Mouse (Mus musculus) heart, postnatal 25 days (tissue): ENCODE measurements around the gene C030005K15Rik. TPM values are rescaled to one million over a fixed set of nuclear protein-coding genes. Genes with fewer than 3 reads are reported as not detected.
"Not testable (repeated sequence)": the region's sequence is repeated elsewhere in the genome, so short reads cannot be mapped to it uniquely, and the experiment has no call there.

Experiments
- DNase-seq: peaks from one replicate; pipeline ENCODE4 v3.0.0; 2022; ENCODE audit warnings: low spot score
- intact Hi-C: fragments of 180-260 bp; cut with DNase I; formaldehyde crosslinking; loops from one replicate; pipeline ENCODE4 v1.15.1; 2025
- total RNA-seq, 2 experiments: library from RNA; stranded (reverse); gene quantifications; 2 replicates each; pipeline ENCODE4 v1.2.3; 2021

C030005K15Rik gene
- total RNA-seq, result not detected

GRCm38 (mm10) chr10:97726655-97727054 is at the start of gene C030005K15Rik:
TSS of gene C030005K15Rik (minus strand) at chr10:97726755.
- intact Hi-C loops, result not testable (repeated sequence)

GRCm38 (mm10) chr10:97768171-97768749 is 41.7 kb upstream of the C030005K15Rik start:
- no peak for DNase-seq
- intact Hi-C loops, result no loop called here

More at GRCm38 (mm10) chr10:97726655-97727054, at the start of gene C030005K15Rik:
- not testable (repeated sequence) for DNase-seq

- intact Hi-C loops, result no loop called here
- no peak for DNase-seq
Measured at GRCm38 (mm10) chr10:97753821-97754220, 27.3 kb upstream of the C030005K15Rik start.

DNA sequence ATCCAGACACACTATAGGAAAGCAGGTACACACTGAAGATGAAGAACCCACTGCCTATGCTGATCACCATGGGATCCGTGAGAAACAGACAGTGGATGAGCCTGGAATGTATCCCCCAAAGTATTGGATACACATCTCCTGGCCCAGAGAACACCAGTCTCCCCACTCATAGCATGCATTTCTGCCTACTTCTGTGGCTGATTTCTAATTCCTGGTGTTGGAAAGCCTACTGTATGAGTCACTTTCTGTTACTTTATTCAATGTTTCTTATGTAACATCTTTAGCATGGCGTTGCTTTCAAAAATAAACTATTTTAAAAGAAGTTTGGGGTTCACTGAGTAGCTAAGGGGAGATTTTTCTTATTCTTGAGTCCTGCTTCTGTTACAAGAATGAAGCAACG is 20.7 kb upstream of the C030005K15Rik start:
- DNase-seq, result no peak
- intact Hi-C loops, result no loop called here

GRCm38 (mm10) chr10:97725929-97726328 is 626 bp downstream of the C030005K15Rik start:
- DNase-seq, result no peak
- intact Hi-C loops, result no loop called here

DNA sequence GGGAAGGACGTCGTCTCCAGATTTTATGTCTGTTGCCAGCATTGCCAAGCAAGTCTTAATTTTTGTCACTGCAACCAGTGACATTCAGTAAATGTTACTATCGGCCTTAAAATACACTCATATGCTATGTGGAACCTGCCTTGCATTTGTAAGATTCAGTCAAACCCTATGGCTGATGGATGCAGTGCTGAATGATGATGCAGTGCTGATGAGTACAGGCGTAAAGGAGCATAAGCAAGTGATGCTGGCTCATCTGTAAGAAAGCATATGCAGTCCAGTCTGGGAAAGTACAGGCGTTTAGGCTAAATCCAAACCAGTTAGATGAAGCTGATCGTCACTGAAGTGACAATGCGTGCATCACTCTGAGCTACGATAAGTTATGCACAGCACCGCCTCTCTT is 3.8 kb downstream of the C030005K15Rik start:
- intact Hi-C loops, result no loop called here

DNA sequence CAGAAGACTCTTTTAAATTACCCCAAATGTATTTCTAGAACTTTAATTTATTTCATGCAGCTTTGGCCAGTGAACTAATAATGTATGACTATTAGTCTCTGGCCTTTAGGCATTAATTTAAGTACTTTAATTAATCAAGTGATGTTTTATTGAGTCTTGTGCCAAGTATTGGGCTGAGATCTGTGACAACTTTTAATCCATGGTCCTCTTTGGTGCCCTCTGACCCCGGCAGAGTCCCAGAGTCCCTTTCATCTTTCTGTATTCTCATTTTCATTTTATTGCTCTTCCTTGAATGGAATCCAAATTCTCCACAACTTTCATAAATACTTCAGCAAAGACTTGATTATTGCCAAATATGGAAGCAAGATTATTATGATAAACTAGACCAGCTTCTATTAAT is 5.9 kb downstream of the C030005K15Rik start:
- DNase-seq, result no peak
- intact Hi-C loops, result no loop called here

More for the DNA sequence above, 3.8 kb downstream of the C030005K15Rik start:
- no peak for DNase-seq

- intact Hi-C loops, result no loop called here
- DNase-seq, result no peak
Measured at GRCm38 (mm10) chr10:97718021-97718420, 8.5 kb downstream of the C030005K15Rik start.

DNA sequence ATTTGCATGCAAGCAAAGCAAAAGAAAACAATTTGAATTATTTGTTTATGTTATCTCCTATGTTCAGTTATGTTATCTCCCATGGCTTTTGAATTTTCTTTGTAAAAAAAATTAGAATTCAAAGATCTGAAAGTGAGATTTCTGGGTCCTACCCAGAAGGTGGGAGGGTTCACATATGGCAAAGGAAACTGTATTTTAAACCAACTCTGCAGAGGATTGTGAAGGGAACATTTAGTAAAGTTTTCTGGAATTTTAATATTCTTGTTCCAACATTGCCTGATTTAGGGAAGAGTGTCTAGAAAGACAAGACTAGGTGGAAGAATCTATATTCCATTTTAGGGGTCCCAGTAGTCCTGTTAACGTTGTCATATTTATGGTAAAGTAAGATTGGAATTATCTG is 9.3 kb downstream of the C030005K15Rik start:
- intact Hi-C loops, result no loop called here
- no peak for DNase-seq

DNA sequence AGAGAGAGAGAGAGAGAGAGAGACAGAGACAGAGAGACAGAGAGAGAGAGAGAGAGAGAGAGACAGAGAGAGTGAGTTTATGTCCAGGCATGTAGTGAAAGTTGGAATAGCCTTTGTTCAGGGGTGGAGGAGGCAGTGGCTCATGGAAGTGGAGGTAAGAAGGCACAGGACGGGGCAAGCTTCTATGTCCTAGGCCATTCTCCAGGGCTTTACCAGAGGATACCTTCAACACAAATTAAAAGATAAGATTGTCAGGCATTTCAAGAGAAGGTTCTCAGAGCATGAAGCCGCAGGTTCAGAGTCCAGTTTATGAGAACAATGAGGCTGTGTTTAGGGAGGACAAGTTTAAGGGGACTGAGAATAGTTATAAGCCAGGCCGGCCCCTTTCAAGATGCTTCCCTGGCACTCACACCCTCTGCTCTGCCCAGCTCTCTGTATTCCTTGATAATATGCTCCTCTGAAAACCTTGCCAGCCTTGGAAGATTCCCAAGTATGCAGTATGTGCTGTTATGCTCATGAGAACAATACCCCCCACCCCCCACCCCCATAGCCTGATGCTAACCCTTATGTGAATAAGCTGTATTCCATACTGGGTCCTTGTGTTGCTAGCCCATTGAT is 11.2 kb downstream of the C030005K15Rik start:
- intact Hi-C loops, result no loop called here
- DNase-seq, result no peak

DNA sequence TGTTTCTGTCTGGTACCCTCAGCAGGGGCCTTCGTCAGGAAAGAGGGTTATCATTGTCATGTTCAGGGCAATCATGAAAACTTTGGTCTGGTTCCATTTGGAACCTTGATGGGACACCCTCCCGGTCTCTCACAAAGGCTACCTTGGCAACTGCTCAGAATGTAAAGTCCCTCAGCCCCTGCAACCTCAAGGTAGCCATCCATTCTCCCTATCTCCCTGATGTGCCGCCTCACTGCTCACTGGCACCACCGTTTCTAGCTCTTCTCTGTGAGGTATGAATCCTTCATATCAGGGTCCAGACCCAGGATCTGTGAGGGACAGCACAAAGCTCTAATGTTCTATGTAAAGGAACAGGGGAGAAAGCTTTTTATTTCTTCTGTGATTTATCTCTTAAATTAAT is 12.0 kb downstream of the C030005K15Rik start:
- DNase-seq, result no peak
- intact Hi-C loops, result loop anchor here (5.0 kb wide), 1 partner anchor 1373 kb away; no protein-coding TSS in a partner anchor

DNA sequence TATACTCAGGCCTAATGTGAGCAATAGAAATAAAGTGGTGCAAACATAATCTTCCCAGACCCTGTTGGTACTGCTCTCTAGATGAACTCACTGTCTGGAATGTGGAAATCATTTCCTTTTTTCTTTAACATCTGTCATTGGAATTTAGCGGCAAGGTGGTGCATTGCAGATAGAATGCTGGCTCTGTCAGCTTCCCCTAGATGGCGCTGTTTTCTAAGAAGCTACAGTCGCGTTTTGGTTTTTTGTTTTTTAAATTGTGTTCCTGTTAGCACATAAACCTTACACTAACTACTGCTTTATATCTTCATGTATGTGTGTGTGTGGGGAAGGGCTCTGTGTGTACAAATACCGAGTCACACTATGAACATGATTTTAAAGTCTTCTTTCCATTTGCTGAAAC is 13.9 kb downstream of the C030005K15Rik start:
- intact Hi-C loops, result loop anchor here (5.0 kb wide), 1 partner anchor 1375 kb away; no protein-coding TSS in a partner anchor
- DNase-seq, result no peak

DNA sequence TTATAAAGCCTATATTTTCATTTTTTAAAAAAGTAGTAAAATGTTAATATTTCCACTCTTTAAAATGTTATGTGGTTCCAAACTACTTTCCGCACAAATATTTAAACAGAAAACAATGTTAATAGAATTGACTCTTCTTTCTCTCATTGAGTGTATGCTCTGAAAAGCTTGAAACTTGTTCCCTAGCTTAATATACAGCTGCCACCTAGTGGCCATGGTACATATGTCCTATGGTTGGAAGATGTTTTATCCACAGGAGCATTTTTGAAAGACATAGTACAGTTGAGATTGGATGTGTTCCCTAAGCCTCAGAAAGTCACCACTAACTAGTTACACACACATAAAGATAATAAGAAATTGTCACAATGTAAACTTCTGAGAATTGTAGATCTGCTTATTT is 22.0 kb downstream of the C030005K15Rik start:
- no peak for DNase-seq
- intact Hi-C loops, result no loop called here

GRCm38 (mm10) chr10:97702321-97702720 is 24.2 kb downstream of the C030005K15Rik start:
- no peak for DNase-seq
- intact Hi-C loops, result no loop called here

- intact Hi-C loops, result no loop called here
- no peak for DNase-seq
Measured at GRCm38 (mm10) chr10:97693398-97694135, 33.0 kb downstream of the C030005K15Rik start.

GRCm38 (mm10) chr10:97692913-97693312 is 33.6 kb downstream of the C030005K15Rik start, which contains the start of gene Ccer1:
TSS of gene Ccer1 (plus strand) at chr10:97693059.
- intact Hi-C loops, result no loop called here
- DNase-seq, result no peak

DNA sequence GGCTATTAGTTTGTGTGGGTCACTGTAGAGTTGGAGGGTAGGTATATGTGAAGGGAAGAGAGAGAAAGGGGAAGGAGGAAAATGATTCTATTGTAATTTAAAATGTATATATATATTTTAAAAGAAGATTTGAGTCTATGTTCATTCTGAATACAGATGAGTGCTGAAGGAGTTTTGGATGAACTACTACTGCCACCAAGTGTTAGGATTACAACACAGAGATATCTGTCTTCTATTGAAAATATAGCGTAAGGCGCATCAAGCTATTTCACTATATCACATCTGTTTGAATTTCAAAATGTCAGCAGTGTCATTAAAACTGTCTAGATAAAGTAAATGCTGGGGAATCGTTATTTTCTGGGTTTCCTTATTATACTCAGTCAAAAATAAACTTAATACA is 37.1 kb downstream of the C030005K15Rik start:
- no peak for DNase-seq
- intact Hi-C loops, result loop anchor here (5.0 kb wide), 1 partner anchor 342 kb away; no protein-coding TSS in a partner anchor

- DNase-seq, result peak; percentile 3
- intact Hi-C loops, result loop anchor here (5.0 kb wide), 1 partner anchor 340 kb away; no protein-coding TSS in a partner anchor
Measured at GRCm38 (mm10) chr10:97687198-97687597, 39.4 kb downstream of the C030005K15Rik start.

DNA sequence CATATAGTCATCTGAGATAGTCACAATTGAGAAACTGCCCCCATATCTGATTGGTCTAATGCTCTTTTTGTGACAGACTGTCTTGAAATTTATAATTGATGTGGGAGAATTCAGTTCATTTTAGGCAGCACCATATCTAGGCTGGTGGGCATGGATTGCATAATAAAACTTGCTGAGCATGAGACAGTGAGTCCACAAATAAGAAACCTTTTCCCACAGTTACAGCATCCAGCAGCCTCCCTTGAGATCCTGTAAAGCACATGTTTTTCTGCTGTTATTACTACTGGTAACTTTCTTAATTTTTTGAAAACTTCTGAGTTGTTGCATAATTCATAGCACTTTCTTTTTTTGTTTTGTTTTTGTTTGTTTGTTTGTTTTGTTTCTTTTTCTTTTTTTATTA is 43.6 kb downstream of the C030005K15Rik start:
- peak; percentile 1 for DNase-seq
- intact Hi-C loops, result no loop called here
